Mouse (Mus musculus) midbrain, embryonic 12.5 days (tissue): ENCODE data around the gene Rec8. TPM values are rescaled to one million over a fixed set of nuclear protein-coding genes. Genes with fewer than 3 reads are reported as not detected.

Source experiments
- ATAC-seq: fragments of 200-750 bp; cut with Nextera tagmentation; 2 replicates; pipeline ENCODE4 v1.8.0; 2017; ENCODE audit warnings: low read depth, moderate TSS enrichment, moderate library complexity; ENCODE audit not compliant: low FRiP score
- H3K27ac ChIP-seq: fragments of 300-500 bp; sonication (generic); replicated peaks from 2 replicates; pipeline ENCODE4 v1.5.1; 2016; ENCODE audit warnings: mild to moderate bottlenecking
- H3K27me3 ChIP-seq: fragments of 300-500 bp; sonication (generic); 2 replicates; pipeline ENCODE4 v1.6.1; 2016; ENCODE audit warnings: mild to moderate bottlenecking
- H3K36me3 ChIP-seq: fragments of 300-500 bp; sonication (generic); 2 replicates; pipeline ENCODE4 v1.6.1; 2016
- H3K4me1 ChIP-seq: fragments of 300-500 bp; sonication (generic); 2 replicates; pipeline ENCODE4 v1.6.1; 2016
- H3K4me2 ChIP-seq: fragments of 300-500 bp; sonication (generic); replicated peaks from 2 replicates; pipeline ENCODE4 v1.6.1; 2016; ENCODE audit warnings: mild to moderate bottlenecking, moderate library complexity
- H3K4me3 ChIP-seq: fragments of 300-500 bp; sonication (generic); 2 replicates; pipeline ENCODE4 v1.5.1; 2016; ENCODE audit warnings: mild to moderate bottlenecking
- H3K9ac ChIP-seq: fragments of 300-500 bp; sonication (generic); replicated peaks from 2 replicates; pipeline ENCODE4 v1.6.1; 2016; ENCODE audit warnings: mild to moderate bottlenecking, moderate library complexity
- H3K9me3 ChIP-seq: fragments of 300-500 bp; sonication (generic); 2 replicates; pipeline ENCODE4 v1.6.1; 2016; ENCODE audit warnings: mild to moderate bottlenecking
- WGBS: fragments of 180-500 bp; shearing (Covaris S2); methylation state at CpG from one replicate; pipeline ENCODE4 v1.1.7; 2016; 5-methylcytosine and 5-hydroxymethylcytosine counted together
- polyA plus RNA-seq: library from polyadenylated mRNA; unstranded; fragments of >200 nt; fragmentation: Nextera tagmentation; extraction: Ambion mirVana; gene quantifications from 2 replicates; pipeline ENCODE4 v1.2.1, GENCODE M21; 2016

The Rec8 gene
- polyA plus RNA-seq, 1 experiment from 2014 or later: 6.6 TPM

DNA sequence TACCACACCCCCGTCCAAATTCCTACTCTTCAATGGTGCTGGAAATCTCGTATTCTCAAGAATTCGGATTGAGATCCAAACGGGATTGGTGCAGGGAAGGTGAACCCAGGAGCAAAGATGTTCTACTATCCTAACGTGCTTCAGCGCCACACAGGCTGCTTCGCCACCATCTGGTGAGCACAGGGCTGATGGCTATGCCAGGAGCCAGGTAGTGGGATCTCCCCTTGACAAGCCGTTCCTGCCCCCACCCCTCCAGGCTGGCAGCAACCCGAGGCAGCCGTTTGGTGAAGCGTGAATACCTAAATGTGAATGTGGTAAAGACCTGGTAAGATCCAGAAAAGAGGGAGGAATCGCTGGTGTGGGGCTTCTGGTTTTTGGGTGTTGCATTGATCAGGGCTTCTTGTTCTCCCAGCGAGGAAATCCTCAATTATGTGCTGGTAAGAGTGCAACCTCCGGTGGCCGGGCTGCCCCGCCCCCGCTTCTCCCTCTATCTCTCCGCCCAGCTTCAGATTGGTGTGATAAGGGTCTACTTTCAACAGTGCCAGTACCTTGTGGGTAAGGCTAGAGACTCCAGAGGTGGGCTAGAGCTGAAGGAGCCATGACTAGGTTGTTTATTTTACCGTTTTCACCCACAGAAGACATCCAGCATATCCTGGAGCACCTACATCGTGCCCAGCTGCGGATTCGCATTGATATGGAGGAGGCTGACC, 804 bp downstream of the Rec8 start:
- Histone ChIP-seq H3K27me3 (peaks cover 9% of the 10 kb centered on the region), H3K4me2 (peak overlapping the region; percentile 30), H3K36me3 (0 out of 2 replicates have a peak, but pooled peaks cover 1% of the 10 kb centered on the region), H3K9me3 (no peaks in the 10 kb centered on the region), H3K4me3 (peak overlapping the region; percentile 19), H3K27ac (no peak overlapping the region), H3K9ac (no peak overlapping the region), H3K4me1 (0 out of 2 replicates have a peak, but pooled peaks cover 9% of the 10 kb centered on the region)
- no peak for ATAC-seq
- WGBS: 53% methylated on average over 22 of the region's 22 CpGs

DNA sequence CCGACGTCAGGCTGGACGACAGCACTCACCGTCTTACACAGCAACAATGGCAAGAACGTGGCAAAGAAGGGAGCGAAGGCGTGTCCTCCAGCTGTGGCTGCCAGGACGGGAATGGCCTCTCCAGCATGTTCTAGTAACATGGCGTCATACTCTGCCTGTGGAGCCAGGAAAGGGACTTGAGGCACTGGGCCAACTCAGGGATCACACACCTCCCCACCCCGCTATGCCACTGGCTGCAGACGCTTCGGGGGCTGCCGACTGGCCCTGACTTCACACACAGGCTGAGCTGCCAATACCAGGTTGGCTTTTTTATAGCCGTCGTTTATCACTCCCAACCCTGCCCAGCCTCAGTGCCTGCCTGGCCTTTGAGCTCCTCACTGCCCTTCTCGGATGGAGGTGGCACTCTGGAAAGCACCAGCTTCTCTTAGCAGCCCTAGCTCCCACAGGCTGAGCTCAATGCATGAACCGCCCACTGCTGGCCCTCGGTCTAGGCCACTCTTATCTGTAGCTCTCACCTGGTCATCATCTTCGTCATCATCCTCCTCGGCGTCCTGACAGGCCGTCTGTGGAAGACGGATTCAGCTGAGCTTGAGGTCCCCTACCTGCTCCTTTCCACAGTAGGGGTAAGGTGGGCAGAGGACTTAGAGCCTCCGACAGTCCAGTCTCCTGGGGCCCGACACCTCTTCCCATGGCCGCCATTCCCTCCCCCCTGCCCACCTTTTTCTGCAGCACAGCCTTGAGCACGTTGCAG, 10.4 kb downstream of the Rec8 start:
- Histone ChIP-seq H3K4me3 (no peak overlapping the region), H3K4me1 (no peaks in the 10 kb centered on the region), H3K4me2 (no peak overlapping the region), H3K36me3 (peaks cover 97% of the 10 kb centered on the region), H3K9me3 (no peaks in the 10 kb centered on the region), H3K9ac (no peak overlapping the region), H3K27ac (no peak overlapping the region), H3K27me3 (no peaks in the 10 kb centered on the region)
- 93% methylated on average over 27 of the region's 27 CpGs for WGBS
- ATAC-seq: no peak

- H3K27ac ChIP-seq: no peak overlapping the region
- no peaks in the 10 kb centered on the region for H3K27me3 ChIP-seq
- no peak overlapping the region for H3K4me2 ChIP-seq
- H3K36me3 ChIP-seq: peaks cover 99% of the 10 kb centered on the region
- no peaks in the 10 kb centered on the region for H3K9me3 ChIP-seq
- peaks cover 3% of the 10 kb centered on the region; the same call in 1 of the 2 replicates for H3K4me1 ChIP-seq
- WGBS: 61% methylated on average over 5 of the region's 5 CpGs
- ATAC-seq: no peak
- no peak overlapping the region for H3K4me3 ChIP-seq
- no peak overlapping the region for H3K9ac ChIP-seq
Measured at GRCm38 (mm10) chr14:55629312-55629711, 11.5 kb downstream of the Rec8 start.

GRCm38 (mm10) chr14:55634874-55635522, 17.2 kb downstream of the Rec8 start:
- peak; percentile 83 for ATAC-seq

GRCm38 (mm10) chr14:55635523-55636007, 17.7 kb downstream of the Rec8 start, which contains the start of gene Ipo4:
Ipo4 (minus strand) TSS chr14:55635957.
- Histone ChIP-seq H3K4me2 (peak within 1 kb of the TSS; percentile 93), H3K27me3 (no peaks in the 10 kb centered on the region), H3K9me3 (no peaks in the 10 kb centered on the region), H3K36me3 (peaks cover 80% of the 10 kb centered on the region), H3K4me1 (peaks cover 19% of the 10 kb centered on the region), H3K9ac (peak within 1 kb of the TSS; percentile 75), H3K27ac (peak within 1 kb of the TSS; percentile 66), H3K4me3 (peak within 1 kb of the TSS; percentile 64)
- ATAC-seq: peak; percentile 87
- WGBS: 3% methylated on average over 33 of the region's 33 CpGs

More at GRCm38 (mm10) chr14:55634874-55635522, 17.2 kb downstream of the Rec8 start:
- 4% methylated on average over 23 of the region's 23 CpGs for WGBS
- Histone ChIP-seq H3K36me3 (peaks cover 80% of the 10 kb centered on the region), H3K9me3 (no peaks in the 10 kb centered on the region), H3K4me2 (peak overlapping the region; percentile 93), H3K4me1 (peaks cover 19% of the 10 kb centered on the region), H3K9ac (peak overlapping the region; percentile 75), H3K27me3 (no peaks in the 10 kb centered on the region), H3K27ac (peak overlapping the region; percentile 66), H3K4me3 (peak overlapping the region; percentile 64)

GRCm38 (mm10) chr14:55637795-55638194, 20.0 kb downstream of the Rec8 start, which contains the start of gene Gm49378:
Gm49378 (minus strand) TSS chr14:55637895.
- no peaks in the 10 kb centered on the region for H3K27me3 ChIP-seq
- 94% methylated on average over 9 of the region's 9 CpGs for WGBS
- no peak within 1 kb of the TSS for H3K9ac ChIP-seq

GRCm38 (mm10) chr14:55640816-55641215, 23.0 kb downstream of the Rec8 start:
- no peak overlapping the region for H3K4me3 ChIP-seq
- no peaks in the 10 kb centered on the region for H3K9me3 ChIP-seq
- 96% methylated on average over 14 of the region's 14 CpGs for WGBS
- H3K4me2 ChIP-seq: no peak overlapping the region
- H3K4me1 ChIP-seq: peaks cover 25% of the 10 kb centered on the region
- no peaks in the 10 kb centered on the region for H3K27me3 ChIP-seq
- no peak overlapping the region for H3K27ac ChIP-seq
- no peak overlapping the region for H3K9ac ChIP-seq
- ATAC-seq: no peak
- peaks cover 53% of the 10 kb centered on the region for H3K36me3 ChIP-seq

More at GRCm38 (mm10) chr14:55637795-55638194, 20.0 kb downstream of the Rec8 start, which contains the start of gene Gm49378:
- no peak within 1 kb of the TSS for H3K4me2 ChIP-seq
- peaks cover 26% of the 10 kb centered on the region for H3K4me1 ChIP-seq
- H3K36me3 ChIP-seq: peaks cover 68% of the 10 kb centered on the region
- H3K9me3 ChIP-seq: no peaks in the 10 kb centered on the region
- no peak within 1 kb of the TSS for H3K4me3 ChIP-seq
- ATAC-seq: no peak
- no peak within 1 kb of the TSS for H3K27ac ChIP-seq

DNA sequence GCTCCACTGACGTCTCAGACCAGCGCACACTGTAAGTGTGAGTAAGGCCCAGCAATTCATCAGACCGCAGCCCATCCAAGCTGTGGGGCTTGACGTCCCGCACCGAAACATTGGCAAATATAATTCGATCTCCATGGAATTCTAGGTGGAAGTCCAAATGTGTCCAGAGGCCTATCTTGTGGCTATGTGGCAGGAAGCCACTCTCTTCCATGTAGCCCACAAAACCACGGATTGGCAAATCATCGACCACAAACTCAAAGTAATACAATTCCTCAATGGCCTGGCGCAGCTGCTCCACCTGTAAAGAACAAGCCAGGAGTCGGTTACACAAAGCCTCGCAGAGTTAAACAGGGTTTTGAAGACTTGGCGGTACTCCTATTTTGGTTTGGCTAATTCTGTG, 23.5 kb downstream of the Rec8 start:
- peaks cover 21% of the 10 kb centered on the region for H3K4me1 ChIP-seq
- H3K27ac ChIP-seq: no peak overlapping the region
- no peak for ATAC-seq
- H3K4me2 ChIP-seq: no peak overlapping the region
- 98% methylated on average over 13 of the region's 13 CpGs for WGBS
- H3K36me3 ChIP-seq: peaks cover 53% of the 10 kb centered on the region
- no peaks in the 10 kb centered on the region for H3K27me3 ChIP-seq
- H3K9ac ChIP-seq: no peak overlapping the region
- H3K9me3 ChIP-seq: no peaks in the 10 kb centered on the region
- H3K4me3 ChIP-seq: no peak overlapping the region

DNA sequence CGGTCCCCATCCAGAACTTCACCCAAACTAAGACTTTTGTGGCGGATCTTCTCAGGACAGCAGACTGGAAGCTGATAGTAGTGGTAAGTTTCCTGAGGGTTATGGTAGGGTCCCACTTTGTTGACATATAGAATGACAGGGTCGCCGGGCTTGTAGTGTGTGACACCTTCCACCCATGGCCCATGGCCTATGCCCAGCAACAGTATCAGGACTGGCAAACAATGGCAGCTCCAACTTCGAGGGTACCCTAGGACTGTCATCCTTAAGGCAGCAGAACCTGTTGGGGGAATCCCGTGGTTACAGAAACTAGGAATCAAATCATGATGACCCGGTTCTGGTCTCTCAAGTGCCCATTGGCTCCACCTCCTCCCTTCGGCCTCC, 24.8 kb downstream of the Rec8 start:
- Histone ChIP-seq H3K9me3 (no peaks in the 10 kb centered on the region), H3K27me3 (no peaks in the 10 kb centered on the region), H3K4me3 (peak overlapping the region; percentile 95), H3K36me3 (peaks cover 45% of the 10 kb centered on the region), H3K4me1 (peaks cover 21% of the 10 kb centered on the region), H3K27ac (peak overlapping the region; percentile 95), H3K9ac (peak overlapping the region; percentile 89), H3K4me2 (peak overlapping the region; percentile 77)
- ATAC-seq: peak; percentile 60
- 23% methylated on average over 8 of the region's 8 CpGs for WGBS

DNA sequence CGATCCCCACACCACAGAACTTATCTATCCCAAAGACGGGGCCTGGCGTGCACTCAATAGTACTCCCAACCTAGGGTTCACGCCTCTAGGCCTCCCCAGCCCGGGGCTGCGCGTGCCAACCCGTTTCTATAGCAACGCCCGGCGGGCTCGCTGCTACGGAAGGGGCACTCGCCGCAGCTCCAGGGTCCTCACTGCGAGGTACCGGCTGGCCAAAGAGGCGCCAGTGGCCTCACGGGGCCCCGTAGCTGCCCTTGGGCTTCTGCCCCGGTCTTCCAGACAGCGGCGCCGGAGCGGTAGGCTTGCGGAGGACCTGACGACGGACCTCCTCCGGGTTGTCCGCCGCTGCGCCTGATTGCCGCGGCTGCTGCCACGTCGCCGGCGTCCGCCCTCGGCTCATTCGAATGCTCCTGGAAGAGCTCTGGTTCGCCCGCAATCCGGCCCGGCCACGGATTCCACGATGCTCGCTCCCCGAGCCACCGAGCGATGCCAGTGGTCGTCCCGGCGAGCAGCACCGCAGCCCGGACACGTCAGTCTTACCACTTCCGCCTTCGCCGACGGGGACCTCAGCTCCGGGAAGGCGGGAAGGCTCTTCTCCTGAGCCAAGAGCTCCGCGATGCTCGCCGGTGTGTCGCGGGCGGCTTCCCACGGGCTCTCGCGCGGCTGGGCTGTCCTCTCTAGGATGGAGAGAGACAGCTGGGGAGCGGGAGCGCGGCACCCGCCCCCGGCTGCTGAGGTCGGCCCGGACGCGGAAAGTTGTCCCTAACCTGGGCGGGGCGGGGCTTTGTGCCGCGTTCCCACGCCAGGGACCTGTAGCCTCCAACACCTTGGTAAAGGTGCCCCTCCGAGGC, 25.4 kb downstream of the Rec8 start, which contains the start of gene Tm9sf1:
Gene Tm9sf1 (minus strand): TSS at position 747 of the 848 bp plus-strand sequence.
- peak; percentile 90 for ATAC-seq
- under 1% methylated on average over 87 of the region's 89 CpGs for WGBS
- H3K27ac ChIP-seq: peak within 1 kb of the TSS; percentile 95
- H3K4me2 ChIP-seq: peak within 1 kb of the TSS; percentile 77
- H3K9ac ChIP-seq: peak within 1 kb of the TSS; percentile 89
- peaks cover 39% of the 10 kb centered on the region for H3K36me3 ChIP-seq
- H3K4me3 ChIP-seq: peak within 1 kb of the TSS; percentile 95
- no peaks in the 10 kb centered on the region for H3K27me3 ChIP-seq
- H3K4me1 ChIP-seq: peaks cover 21% of the 10 kb centered on the region
- no peaks in the 10 kb centered on the region for H3K9me3 ChIP-seq
